Mouse (Mus musculus) megakaryocyte, embryonic 14.5 days (primary cell): Measurements from ENCODE around the gene Ttc3.

Experiments used
- FLI1 ChIP-seq: IDR thresholded peaks from 2 replicates; pipeline ENCODE4 v1.6.1; 2012; ENCODE audit warnings: low read length, inconsistent platforms, mixed read lengths
- GATA1 ChIP-seq: IDR thresholded peaks from 3 replicates; pipeline ENCODE4 v1.6.1; 2012; ENCODE audit warnings: mixed read lengths, low read length, inconsistent platforms, borderline replicate concordance

DNA sequence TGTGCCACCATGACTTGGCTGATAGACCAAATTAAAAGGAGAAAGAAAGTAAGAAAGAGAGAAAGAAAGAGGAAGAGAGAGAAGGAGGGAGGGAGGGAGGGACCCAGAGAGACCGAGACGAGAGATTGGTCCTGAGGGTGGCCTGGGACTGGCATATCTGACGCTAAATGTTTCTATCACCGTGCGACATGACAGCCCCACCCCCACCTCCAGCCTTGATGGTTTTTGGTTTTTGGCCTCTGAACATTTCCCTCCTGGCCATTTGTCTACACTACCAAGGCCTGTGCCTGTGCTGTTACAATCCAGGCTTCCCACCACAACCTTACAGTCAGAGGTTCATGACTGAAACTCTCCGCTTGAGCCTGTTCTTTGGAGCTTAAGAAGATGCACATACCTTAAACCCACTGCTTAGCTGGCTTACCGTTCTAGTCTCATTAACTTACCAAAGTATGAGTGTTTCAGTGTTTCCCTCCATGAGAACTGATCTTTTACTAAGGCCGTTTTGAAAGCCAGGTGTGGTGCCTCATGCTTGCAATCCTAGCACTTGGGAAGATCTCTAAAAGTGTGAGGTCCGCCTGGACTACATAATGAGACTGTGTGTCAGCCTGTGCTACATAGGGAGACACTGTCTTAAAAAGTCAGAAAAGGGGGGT, 39.1 kb upstream of the Ttc3 start:
- TF ChIP-seq GATA1 (no peak), FLI1 (no peak)
